Mouse (Mus musculus) olfactory bulb, adult 2 months (tissue): ENCODE measurements around the gene Ppp2r5e. TPM values are rescaled to one million over a fixed set of nuclear protein-coding genes. Genes with fewer than 3 reads are reported as not detected.

Experiments used
- H3K27ac ChIP-seq: fragments of 200-500 bp; 2 replicates; pipeline ENCODE4 v1.5.1; 2012; ENCODE audit warnings: low read depth, low read length; ENCODE audit not compliant: insufficient read depth
- H3K4me1 ChIP-seq: fragments of 200-500 bp; 2 replicates; pipeline ENCODE4 v1.6.1; 2012; ENCODE audit warnings: low read length; ENCODE audit not compliant: control insufficient read depth, insufficient read depth
- H3K4me3 ChIP-seq: fragments of 200-500 bp; 2 replicates; pipeline ENCODE4 v1.5.1; 2012; ENCODE audit warnings: mild to moderate bottlenecking, low read depth, low read length, moderate library complexity; ENCODE audit not compliant: insufficient read depth
- CTCF ChIP-seq: fragments of 200-500 bp; IDR thresholded peaks from 2 replicates; pipeline ENCODE4 v1.5.1; 2012; ENCODE audit warnings: low read depth, mild to moderate bottlenecking, low read length, moderate library complexity; ENCODE audit not compliant: insufficient read depth
- POLR2A ChIP-seq: fragments of 200-500 bp; IDR thresholded peaks from 2 replicates; pipeline ENCODE4 v1.6.1; 2012; ENCODE audit warnings: mild to moderate bottlenecking, low read depth, low read length, moderate library complexity; ENCODE audit not compliant: insufficient read depth
- WGBS: fragments of 180-500 bp; shearing (Covaris S2); methylation state at CpG from one replicate; pipeline ENCODE4 v1.1.7; 2018; 5-methylcytosine and 5-hydroxymethylcytosine counted together
- polyA plus RNA-seq: library from polyadenylated mRNA; stranded (reverse); fragments of >200 nt; gene quantifications from 2 replicates; pipeline ENCODE4 v1.2.4, GENCODE M21; 2012; ENCODE audit warnings: low replicate concordance; ENCODE audit not compliant: missing spikeins, insufficient read depth, insufficient read length

Ppp2r5e gene
- polyA plus RNA-seq, result 553 TPM in 1 of 2 replicates, not detected in the other

DNA sequence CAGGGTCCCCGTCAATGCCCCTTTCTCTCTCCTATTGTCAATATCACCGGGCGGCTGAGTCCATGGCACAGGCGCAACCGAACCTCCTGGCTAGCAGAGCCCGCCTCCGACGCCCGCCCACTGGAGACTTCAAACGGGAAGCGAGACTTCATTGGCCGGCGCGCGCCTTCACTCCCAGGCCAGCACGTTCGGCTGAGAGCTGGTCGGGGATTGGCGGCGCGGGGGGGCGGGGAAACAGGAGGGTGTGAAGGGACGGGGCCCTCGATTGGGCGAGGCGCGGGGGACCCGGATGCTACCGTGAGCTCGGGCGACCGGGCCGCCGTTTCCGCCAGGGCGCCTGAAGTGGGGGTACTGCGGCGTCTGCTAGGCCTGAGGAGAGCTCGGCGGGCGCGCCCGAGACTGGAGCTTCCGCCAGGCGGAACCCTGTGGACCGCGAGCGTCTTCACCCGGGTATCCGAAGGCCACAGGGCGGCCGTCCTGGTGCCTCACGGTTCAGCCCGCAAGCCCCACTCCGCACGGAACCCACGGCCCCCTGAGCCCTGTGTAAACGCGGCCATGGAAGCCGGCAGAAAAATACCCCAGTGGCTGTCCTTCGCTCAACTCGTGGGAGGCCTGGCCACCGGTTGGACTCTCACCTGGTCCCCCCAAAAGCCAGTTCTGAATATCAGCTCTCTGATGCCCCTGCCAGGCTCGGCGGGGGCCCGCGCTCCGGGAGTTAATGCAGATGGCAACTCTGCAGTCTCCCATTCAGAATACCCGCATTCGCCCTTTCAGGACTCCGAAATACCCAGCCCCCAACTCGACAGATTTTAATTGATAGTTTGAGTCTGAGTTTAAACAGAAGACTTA, at the start of gene Ppp2r5e:
Gene Ppp2r5e (minus strand): TSS at position 92 of the 849 bp plus-strand sequence.
- no peak for TF ChIP-seq CTCF
- peak; percentile 92 for TF ChIP-seq POLR2A
- Histone ChIP-seq H3K4me3 (peak within 1 kb of the TSS; percentile 100), H3K4me1 (peaks cover 4% of the 10 kb centered on the region; the same call in 1 of the 2 replicates), H3K27ac (peak within 1 kb of the TSS; percentile 88)
- under 1% methylated on average over 72 of the region's 72 CpGs for WGBS

DNA sequence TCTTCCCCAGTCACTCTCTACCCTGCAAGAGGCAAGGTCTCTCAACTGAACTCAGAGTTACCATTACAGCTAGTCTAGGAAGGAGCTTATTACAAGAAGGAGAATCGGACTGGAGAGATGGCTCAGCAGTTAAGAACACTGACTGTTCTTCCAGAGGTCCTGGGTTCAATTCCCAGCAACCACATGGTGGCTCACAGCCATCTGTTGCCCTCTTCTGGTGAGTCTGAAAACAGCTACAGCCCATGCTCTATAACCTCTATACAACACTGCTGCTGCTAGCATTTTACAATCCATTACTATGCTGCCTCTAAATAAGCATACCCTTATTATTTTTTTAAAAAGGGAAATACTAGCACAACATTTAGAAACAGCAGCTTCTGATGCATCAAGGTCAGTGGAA, 49.7 kb upstream of the Ppp2r5e start:
- WGBS, result 97% methylated on average over 1 of the region's 1 CpGs
- TF ChIP-seq CTCF, result no peak
- no peak for TF ChIP-seq POLR2A
- Histone ChIP-seq H3K27ac (no peak overlapping the region), H3K4me3 (no peak overlapping the region), H3K4me1 (peaks cover 5% of the 10 kb centered on the region; the same call in 1 of the 2 replicates)

GRCm38 (mm10) chr12:75641726-75642125, 45.7 kb upstream of the Ppp2r5e start:
- H3K4me3 ChIP-seq, result no peak overlapping the region
- no peak overlapping the region for H3K27ac ChIP-seq
- 100% methylated on average over 1 of the region's 1 CpGs for WGBS
- H3K4me1 ChIP-seq, result no peaks in the 10 kb centered on the region
- TF ChIP-seq POLR2A, result no peak

- TF ChIP-seq POLR2A (no peak), CTCF (no peak)
- 91% methylated on average over 2 of the region's 2 CpGs for WGBS
- Histone ChIP-seq H3K4me3 (no peak overlapping the region), H3K27ac (no peak overlapping the region), H3K4me1 (no peaks in the 10 kb centered on the region)
Observed at GRCm38 (mm10) chr12:75638345-75638744, 42.3 kb upstream of the Ppp2r5e start.

- no peak for TF ChIP-seq POLR2A
- TF ChIP-seq CTCF, result no peak
- WGBS, result 92% methylated on average over 3 of the region's 3 CpGs
- Histone ChIP-seq H3K27ac (no peak overlapping the region), H3K4me3 (no peak overlapping the region), H3K4me1 (no peaks in the 10 kb centered on the region)
Observed at GRCm38 (mm10) chr12:75637103-75637502, 41.1 kb upstream of the Ppp2r5e start.

GRCm38 (mm10) chr12:75635771-75636430, 39.9 kb upstream of the Ppp2r5e start:
- H3K27ac ChIP-seq, result no peak overlapping the region
- no peak overlapping the region for H3K4me3 ChIP-seq
- TF ChIP-seq POLR2A (no peak), CTCF (no peak)
- 96% methylated on average over 10 of the region's 10 CpGs for WGBS
- H3K4me1 ChIP-seq, result no peaks in the 10 kb centered on the region

DNA sequence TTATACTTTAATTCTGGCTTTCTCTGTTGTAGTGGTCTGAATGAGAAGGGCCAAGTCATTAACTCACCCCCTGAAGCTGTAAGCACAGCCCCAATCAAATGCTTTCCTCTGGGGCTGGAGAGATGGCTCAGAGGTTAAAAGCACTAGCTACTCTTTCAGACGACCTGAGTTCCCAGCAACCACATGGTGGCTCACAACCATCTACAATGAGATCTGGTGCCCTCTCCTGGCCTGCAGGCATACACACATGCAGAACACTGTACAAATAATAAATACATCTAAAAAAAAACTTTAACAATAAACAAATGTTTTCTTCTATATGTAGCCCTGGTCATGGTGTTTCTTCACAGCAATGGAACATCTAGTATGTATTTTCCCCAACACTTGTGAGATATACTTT, 33.6 kb upstream of the Ppp2r5e start:
- H3K4me1 ChIP-seq, result no peaks in the 10 kb centered on the region
- no peak overlapping the region for H3K27ac ChIP-seq
- no peak overlapping the region for H3K4me3 ChIP-seq
- WGBS, result 59% methylated on average over 1 of the region's 1 CpGs
- no peak for TF ChIP-seq POLR2A
- no peak for TF ChIP-seq CTCF

- 90% methylated on average over 5 of the region's 5 CpGs for WGBS
- TF ChIP-seq CTCF (no peak), POLR2A (no peak)
- H3K4me3 ChIP-seq, result no peak overlapping the region
- no peak overlapping the region for H3K27ac ChIP-seq
- H3K4me1 ChIP-seq, result no peaks in the 10 kb centered on the region
Observed at GRCm38 (mm10) chr12:75623292-75623691, 27.2 kb upstream of the Ppp2r5e start.

GRCm38 (mm10) chr12:75622835-75623234, 26.8 kb upstream of the Ppp2r5e start:
- Histone ChIP-seq H3K27ac (no peak overlapping the region), H3K4me3 (no peak overlapping the region), H3K4me1 (no peaks in the 10 kb centered on the region)
- 65% methylated on average over 3 of the region's 3 CpGs for WGBS
- TF ChIP-seq CTCF (no peak), POLR2A (no peak)
